ENCODE assay signal across 25 mouse cellular contexts in the genomic region with DNA sequence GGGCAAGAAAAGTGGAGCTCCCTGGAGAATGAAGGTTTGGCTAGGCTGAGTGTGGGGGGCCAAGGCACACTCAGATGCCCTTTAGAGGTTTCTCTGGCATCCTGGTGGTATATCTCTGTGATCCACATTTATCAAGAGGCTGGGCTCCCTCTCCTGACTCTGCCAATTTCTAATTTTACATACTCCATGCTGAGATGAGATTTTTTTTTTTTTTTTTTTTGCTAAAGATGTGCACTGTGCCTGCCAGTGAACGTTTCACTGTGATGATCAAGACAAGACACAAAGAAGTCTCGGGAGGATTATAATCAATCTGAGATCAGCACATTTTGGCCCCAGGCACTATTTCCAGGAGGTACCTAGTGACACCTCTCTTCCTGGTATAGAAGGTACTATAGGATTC. TPM values are rescaled to one million over a fixed set of nuclear protein-coding genes. Genes with fewer than 3 reads are reported as not detected.
"Had no signal": no experiment of that assay in that cellular context is flagged by ENCODE, and none has a peak within 500 bp of the region (broad histone marks: within the 10 kb centered on the region; RNA-seq: fewer than 3 reads in every experiment).

No protein-coding gene starts in this region.

- H3K9ac ChIP-seq: heart, embryonic 12.5 days; hindbrain, embryonic 14.5 days; intestine, embryonic 15.5 days; limb, embryonic 12.5 days; liver, embryonic 13.5 days had no signal

- H3K9me3 ChIP-seq: heart, embryonic 10.5 days; heart, embryonic 12.5 days; intestine, embryonic 15.5 days; limb, embryonic 10.5 days; limb, embryonic 12.5 days; liver, embryonic 13.5 days had no signal

- H3K4me3 ChIP-seq: gastrocnemius, adult 2 months; heart, embryonic 10.5 days; heart, embryonic 12.5 days; intestine, embryonic 15.5 days; layer of hippocampus, adult 2 months; left cerebral cortex, adult 2 months; limb, embryonic 10.5 days; limb, embryonic 12.5 days; liver, embryonic 13.5 days had no signal

- H3K4me1 ChIP-seq: heart, embryonic 10.5 days; heart, embryonic 12.5 days; intestine, embryonic 15.5 days; limb, embryonic 10.5 days; limb, embryonic 12.5 days had no signal

- H3K27me3 ChIP-seq: heart, embryonic 12.5 days; intestine, embryonic 15.5 days; limb, embryonic 12.5 days; liver, embryonic 13.5 days had no signal

- H3K4me2 ChIP-seq: heart, embryonic 12.5 days; hindbrain, embryonic 14.5 days; intestine, embryonic 15.5 days; limb, embryonic 12.5 days; liver, embryonic 11.5 days; liver, embryonic 13.5 days had no signal

- ATAC-seq: inflammation-experienced regulatory T-cells, adult 6 months; intestine, embryonic 15.5 days; intestine, postnatal 0 days had no signal

- H3K36me3 ChIP-seq: heart, embryonic 10.5 days; heart, embryonic 12.5 days; intestine, embryonic 15.5 days; limb, embryonic 10.5 days; limb, embryonic 12.5 days; liver, embryonic 13.5 days had no signal

- H3K27ac ChIP-seq: gastrocnemius, adult 2 months; heart, embryonic 10.5 days; intestine, embryonic 15.5 days; layer of hippocampus, adult 2 months; left cerebral cortex, adult 2 months; limb, embryonic 10.5 days; limb, embryonic 12.5 days; liver, embryonic 13.5 days had no signal

- DNase-seq: gastrocnemius, adult 2 months; gastrocnemius, postnatal 10 days; gastrocnemius, postnatal 25 days; heart, adult 18-20 months; heart, postnatal 10 days; heart, postnatal 4 days; kidney, adult 18-20 months; kidney, adult 8-10 months; kidney, postnatal 10 days; kidney, postnatal 25 days; kidney, postnatal 4 days; liver; liver, embryonic 13.5 days had no signal

RNA-seq across cellular contexts. Expression of gene Pxdc1, which starts 46.2 kb away (rescaled TPM):
- total RNA-seq: granulocyte monocyte progenitor cell, adult 5-6 weeks had no signal
